Mouse (Mus musculus) forebrain, embryonic 11.5 days (tissue): ENCODE measurements around the gene Grik3. TPM values are rescaled to one million over a fixed set of nuclear protein-coding genes. Genes with fewer than 3 reads are reported as not detected.
A peak's percentile ranks its signal among the peaks of the same experiment; 100 is the strongest.

Source experiments
- ATAC-seq: fragments of 200-750 bp; cut with Nextera tagmentation; replicated peaks from 2 replicates; pipeline ENCODE4 v1.8.0; 2017; ENCODE audit warnings: moderate TSS enrichment; ENCODE audit not compliant: low FRiP score
- DNase-seq: peaks from one replicate; pipeline ENCODE4 v3.0.0-alpha.2; 2017; ENCODE audit warnings: low spot score
- H3K27ac ChIP-seq: fragments of 300-500 bp; sonication (generic); 2 replicates; pipeline ENCODE4 v1.5.1; 2014; ENCODE audit warnings: low read depth, low read length
- H3K27me3 ChIP-seq: fragments of 300-500 bp; sonication (generic); 2 replicates; pipeline ENCODE4 v1.6.1; 2014; ENCODE audit warnings: mild to moderate bottlenecking, low read length, mixed read lengths; ENCODE audit not compliant: control insufficient read depth, insufficient read depth
- H3K36me3 ChIP-seq: fragments of 300-500 bp; sonication (generic); 2 replicates; pipeline ENCODE4 v1.6.1; 2014; ENCODE audit warnings: mild to moderate bottlenecking, low read length, moderate library complexity, mixed read lengths; ENCODE audit not compliant: control insufficient read depth, insufficient read depth
- H3K4me1 ChIP-seq: fragments of 300-500 bp; sonication (generic); replicated peaks from 2 replicates; pipeline ENCODE4 v1.6.1; 2014; ENCODE audit warnings: low read length, mixed read lengths; ENCODE audit not compliant: control insufficient read depth, insufficient read depth
- H3K4me2 ChIP-seq: fragments of 300-500 bp; sonication (generic); 2 replicates; pipeline ENCODE4 v1.6.1; 2014; ENCODE audit warnings: low read depth, mild to moderate bottlenecking, low read length, moderate library complexity, mixed read lengths; ENCODE audit not compliant: severe bottlenecking
- H3K4me3 ChIP-seq: fragments of 300-500 bp; sonication (generic); 2 replicates; pipeline ENCODE4 v1.5.1; 2014; ENCODE audit warnings: low read depth, low read length
- H3K9ac ChIP-seq: fragments of 300-500 bp; sonication (generic); 2 replicates; pipeline ENCODE4 v1.6.1; 2014; ENCODE audit warnings: low read length
- H3K9me3 ChIP-seq: fragments of 300-500 bp; sonication (generic); 2 replicates; pipeline ENCODE4 v1.6.1; 2016; ENCODE audit warnings: low read length, mixed read lengths; ENCODE audit not compliant: control insufficient read depth
- WGBS: fragments of 180-500 bp; shearing (Covaris S2); extraction: QIAGEN DNeasy Blood & Tissue Kit; methylation state at CpG from one replicate; pipeline ENCODE4 v1.1.7; 2014; 5-methylcytosine and 5-hydroxymethylcytosine counted together
- polyA plus RNA-seq: library from polyadenylated mRNA; unstranded; fragments of >200 nt; fragmentation: Nextera tagmentation; extraction: Ambion mirVana; gene quantifications from 2 replicates; pipeline ENCODE4 v1.2.1, GENCODE M21; 2014

Grik3 gene
- polyA plus RNA-seq, 1 experiment from 2014 or later, result 2.0 TPM

GRCm38 (mm10) chr4:125488796-125489637, 1.5 kb upstream of the Grik3 start:
- no peak overlapping the region for H3K27ac ChIP-seq
- peak overlapping the region; percentile 62; the same call in 1 of the 2 replicates for H3K4me2 ChIP-seq
- 2% methylated on average over 26 of the region's 26 CpGs for WGBS
- no peaks in the 10 kb centered on the region for H3K36me3 ChIP-seq
- DNase-seq, result no peak
- peak overlapping the region; percentile 44 for H3K4me3 ChIP-seq
- no peak for ATAC-seq
- no peak overlapping the region for H3K9ac ChIP-seq
- H3K4me1 ChIP-seq, result peaks cover 51% of the 10 kb centered on the region
- H3K27me3 ChIP-seq, result peaks cover 94% of the 10 kb centered on the region
- no peaks in the 10 kb centered on the region for H3K9me3 ChIP-seq

- Histone ChIP-seq H3K27me3 (peaks cover 93% of the 10 kb centered on the region), H3K36me3 (no peaks in the 10 kb centered on the region), H3K4me3 (peak overlapping the region; percentile 44), H3K9ac (peak overlapping the region; percentile 56), H3K9me3 (no peaks in the 10 kb centered on the region), H3K4me1 (peaks cover 48% of the 10 kb centered on the region), H3K27ac (0 out of 2 replicates have a peak overlapping the region, but pooled peaks have one; percentile 6), H3K4me2 (peak overlapping the region; percentile 62)
- under 1% methylated on average over 77 of the region's 81 CpGs for WGBS
- peak; percentile 84 for DNase-seq
- ATAC-seq, result peak; percentile 42; the same call in 1 of the 2 replicates
Measured at GRCm38 (mm10) chr4:125489901-125490590, 454 bp upstream of the Grik3 start.

GRCm38 (mm10) chr4:125491505-125492121, 1.1 kb downstream of the Grik3 start:
- no peaks in the 10 kb centered on the region for H3K9me3 ChIP-seq
- H3K9ac ChIP-seq, result peak overlapping the region; percentile 56
- H3K27ac ChIP-seq, result no peak overlapping the region
- H3K4me3 ChIP-seq, result peak overlapping the region; percentile 44
- whole genome bisulfite sequencing, result under 1% methylated on average over 42 of the region's 42 CpGs
- H3K4me2 ChIP-seq, result peak overlapping the region; percentile 62
- no peak for ATAC-seq
- peaks cover 95% of the 10 kb centered on the region for H3K27me3 ChIP-seq
- peak; percentile 67 for DNase-seq
- no peaks in the 10 kb centered on the region for H3K36me3 ChIP-seq
- H3K4me1 ChIP-seq, result peaks cover 33% of the 10 kb centered on the region

GRCm38 (mm10) chr4:125492122-125492505, 1.6 kb downstream of the Grik3 start:
- no peaks in the 10 kb centered on the region for H3K9me3 ChIP-seq
- peak overlapping the region; percentile 56 for H3K9ac ChIP-seq
- no peak overlapping the region for H3K27ac ChIP-seq
- peak overlapping the region; percentile 62; the same call in 1 of the 2 replicates for H3K4me2 ChIP-seq
- H3K4me3 ChIP-seq, result peak overlapping the region; percentile 44
- peaks cover 90% of the 10 kb centered on the region for H3K27me3 ChIP-seq
- no peak for DNase-seq
- ATAC-seq, result no peak
- H3K4me1 ChIP-seq, result peaks cover 31% of the 10 kb centered on the region
- 15% methylated on average over 9 of the region's 9 CpGs for WGBS
- no peaks in the 10 kb centered on the region for H3K36me3 ChIP-seq

- Histone ChIP-seq H3K27ac (no peak overlapping the region), H3K4me2 (peak overlapping the region; percentile 62), H3K9ac (no peak overlapping the region), H3K36me3 (no peaks in the 10 kb centered on the region), H3K9me3 (no peaks in the 10 kb centered on the region), H3K4me1 (peaks cover 26% of the 10 kb centered on the region), H3K27me3 (peaks cover 89% of the 10 kb centered on the region), H3K4me3 (peak overlapping the region; percentile 44; the same call in 1 of the 2 replicates)
- ATAC-seq, result no peak
- 10% methylated on average over 9 of the region's 9 CpGs for WGBS
- DNase-seq, result no peak
Measured at GRCm38 (mm10) chr4:125492706-125493105, 2.2 kb downstream of the Grik3 start.

- ATAC-seq, result no peak
- no peak for DNase-seq
- peaks cover 25% of the 10 kb centered on the region for H3K4me1 ChIP-seq
- H3K36me3 ChIP-seq, result no peaks in the 10 kb centered on the region
- H3K27me3 ChIP-seq, result peaks cover 89% of the 10 kb centered on the region
- 7% methylated on average over 8 of the region's 8 CpGs for WGBS
- H3K27ac ChIP-seq, result no peak overlapping the region
- peak overlapping the region; percentile 62 for H3K4me2 ChIP-seq
- no peak overlapping the region for H3K9ac ChIP-seq
- no peaks in the 10 kb centered on the region for H3K9me3 ChIP-seq
- 0 out of 2 replicates have a peak overlapping the region, but pooled peaks have one; percentile 2 for H3K4me3 ChIP-seq
Measured at GRCm38 (mm10) chr4:125493124-125493523, 2.6 kb downstream of the Grik3 start.

GRCm38 (mm10) chr4:125495477-125495876, 5.0 kb downstream of the Grik3 start:
- H3K36me3 ChIP-seq, result no peaks in the 10 kb centered on the region
- no peak overlapping the region for H3K9ac ChIP-seq
- DNase-seq (no peak), ATAC-seq (no peak)
- no peak overlapping the region for H3K4me3 ChIP-seq
- no peak overlapping the region for H3K27ac ChIP-seq
- WGBS, result 20% methylated on average over 8 of the region's 8 CpGs
- H3K9me3 ChIP-seq, result no peaks in the 10 kb centered on the region
- no peak overlapping the region for H3K4me2 ChIP-seq
- peaks cover 78% of the 10 kb centered on the region for H3K27me3 ChIP-seq
- peaks cover 22% of the 10 kb centered on the region for H3K4me1 ChIP-seq

GRCm38 (mm10) chr4:125497001-125497400, 6.5 kb downstream of the Grik3 start:
- peaks cover 14% of the 10 kb centered on the region for H3K4me1 ChIP-seq
- H3K9me3 ChIP-seq, result no peaks in the 10 kb centered on the region
- no peak overlapping the region for H3K4me2 ChIP-seq
- no peak overlapping the region for H3K27ac ChIP-seq
- no peak for DNase-seq
- H3K9ac ChIP-seq, result no peak overlapping the region
- no peak overlapping the region for H3K4me3 ChIP-seq
- no peaks in the 10 kb centered on the region for H3K36me3 ChIP-seq
- H3K27me3 ChIP-seq, result peaks cover 64% of the 10 kb centered on the region
- no peak for ATAC-seq
- 5% methylated on average over 1 of the region's 1 CpGs for WGBS
